13 mouse cellular contexts compared by ENCODE assay signal in genomic region chr15:100071819-100072218, GRCm38 (mm10).
"Had no signal": no experiment of that assay in that cellular context is flagged by ENCODE, and none has a peak within 500 bp of the region (broad histone marks: within the 10 kb centered on the region; RNA-seq: fewer than 3 reads in every experiment).

No protein-coding gene starts in this region.

- H3K9me3 ChIP-seq: limb, embryonic 13.5 days; midbrain, embryonic 15.5 days; neural tube, embryonic 12.5 days had no signal

- ATAC-seq: midbrain, embryonic 15.5 days had no signal

- H3K4me2 ChIP-seq: hindbrain, embryonic 14.5 days; limb, embryonic 13.5 days; liver, embryonic 11.5 days; lung, embryonic 14.5 days; midbrain, embryonic 11.5 days; midbrain, embryonic 15.5 days; neural tube, embryonic 12.5 days had no signal

- H3K4me3 ChIP-seq: layer of hippocampus, adult 2 months; limb, embryonic 13.5 days; midbrain, embryonic 15.5 days; neural tube, embryonic 12.5 days had no signal

- H3K9ac ChIP-seq: hindbrain, embryonic 14.5 days; limb, embryonic 13.5 days; lung, embryonic 14.5 days; midbrain, embryonic 15.5 days; neural tube, embryonic 12.5 days had no signal

- H3K27ac ChIP-seq: hindbrain, embryonic 14.5 days; layer of hippocampus, adult 2 months; limb, embryonic 13.5 days; midbrain, embryonic 15.5 days; neural tube, embryonic 12.5 days had no signal

- H3K36me3 ChIP-seq: limb, embryonic 13.5 days; midbrain, embryonic 15.5 days; neural tube, embryonic 12.5 days had no signal

- H3K27me3 ChIP-seq: limb, embryonic 13.5 days; midbrain, embryonic 15.5 days; neural tube, embryonic 12.5 days had no signal

- DNase-seq: kidney, adult 11 months; kidney, postnatal 10 days; kidney, postnatal 4 days; left cerebral cortex, postnatal 4 days; lung, embryonic 14.5 days; thymus, postnatal 4 days had no signal
